Mouse (Mus musculus) thymus, adult 2 months (tissue): Measurements from ENCODE around the gene Tmem204.

Source experiments
- CTCF ChIP-seq: fragments of 200-500 bp; IDR thresholded peaks from 2 replicates; pipeline ENCODE4 v1.5.1; 2012; ENCODE audit warnings: mild to moderate bottlenecking, control low read depth, low read length, moderate library complexity, borderline replicate concordance; ENCODE audit not compliant: control insufficient read depth, poor library complexity, insufficient read depth; ENCODE audit errors: extremely low read depth
- POLR2A ChIP-seq: fragments of 200-500 bp; IDR thresholded peaks from 2 replicates; pipeline ENCODE4 v1.6.1; 2012; ENCODE audit warnings: mild to moderate bottlenecking, low read length, control low read depth, moderate library complexity; ENCODE audit not compliant: control insufficient read depth, poor library complexity, insufficient read depth; ENCODE audit errors: extremely low read depth

DNA sequence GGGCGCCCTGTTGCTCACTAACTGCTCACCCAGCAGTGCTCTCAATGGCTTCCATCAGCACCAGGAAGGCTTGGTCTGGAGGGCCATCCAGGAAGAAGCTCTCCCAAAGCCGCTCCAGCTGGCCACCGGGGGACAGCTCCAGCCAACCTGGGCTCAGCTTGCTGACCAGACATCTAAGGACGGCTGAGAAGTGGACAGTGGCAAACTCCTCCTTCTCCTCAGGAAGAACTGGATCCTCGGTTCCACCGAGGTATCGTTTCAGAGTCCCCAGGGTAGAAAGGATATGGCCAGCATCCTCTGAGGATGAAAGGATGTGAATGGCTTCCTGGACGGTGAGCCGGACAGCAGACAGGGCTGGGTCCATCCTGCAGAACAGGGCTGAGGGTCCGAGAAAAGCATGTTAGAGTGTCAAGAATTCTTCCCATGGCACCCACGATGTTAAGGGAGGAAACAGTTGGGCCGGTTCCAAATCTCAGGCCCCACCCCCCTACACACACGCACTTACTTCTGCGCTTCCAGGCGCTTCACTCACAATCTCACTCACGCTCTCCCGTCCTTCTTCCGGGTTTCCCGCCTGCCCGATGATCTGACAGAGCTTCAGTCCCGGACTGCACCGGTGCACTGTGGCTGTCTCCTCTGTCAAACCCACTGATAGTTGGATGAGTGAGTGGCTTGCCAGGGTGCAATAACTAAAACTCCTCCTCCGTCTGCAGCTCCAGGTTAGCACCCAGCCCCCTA is 31.7 kb upstream of the Tmem204 start:
- TF ChIP-seq POLR2A: no peak
- no peak for TF ChIP-seq CTCF
